Mouse (Mus musculus) layer of hippocampus, adult 9-10 months (tissue): ENCODE results near the gene Rab13.
"Not testable (repeated sequence)": the region's sequence is repeated elsewhere in the genome, so short reads cannot be mapped to it uniquely, and the experiment has no call there.

Experiments used
- DNase-seq: peaks from one replicate; pipeline ENCODE4 v3.0.0; 2022; ENCODE audit warnings: low spot score

Gene Rab13

GRCm38 (mm10) chr3:90231075-90231474 is 17.6 kb downstream of the Rab13 start:
- no peak for DNase-seq

GRCm38 (mm10) chr3:90231507-90232333 is 18.2 kb downstream of the Rab13 start, which contains the start of gene Jtb:
TSS of gene Jtb (plus strand) at chr3:90231597.
- peak; percentile 78 for DNase-seq

GRCm38 (mm10) chr3:90241251-90241650 is 27.8 kb downstream of the Rab13 start:
- no peak for DNase-seq

- DNase-seq = no peak
Observed at GRCm38 (mm10) chr3:90241669-90242358, 28.3 kb downstream of the Rab13 start.

- no peak for DNase-seq
Observed at GRCm38 (mm10) chr3:90242984-90243775, 29.7 kb downstream of the Rab13 start, which contains the start of gene Creb3l4. TSS of gene Creb3l4 (minus strand) at chr3:90243512.

- no peak for DNase-seq
Observed at GRCm38 (mm10) chr3:90245406-90245805, 31.9 kb downstream of the Rab13 start.

GRCm38 (mm10) chr3:90247630-90247959 is 34.1 kb downstream of the Rab13 start:
- no peak for DNase-seq

- DNase-seq = peak; percentile 92
Observed at GRCm38 (mm10) chr3:90247960-90248745, 34.7 kb downstream of the Rab13 start, which contains the start of gene Slc39a1. TSS of gene Slc39a1 (plus strand) at chr3:90248172.

- no peak for DNase-seq
Observed at GRCm38 (mm10) chr3:90248746-90249100, 35.2 kb downstream of the Rab13 start.

- DNase-seq = no peak
Observed at GRCm38 (mm10) chr3:90250791-90251190, 37.3 kb downstream of the Rab13 start.

GRCm38 (mm10) chr3:90251731-90252226 is 38.3 kb downstream of the Rab13 start:
- DNase-seq = not testable (repeated sequence)

GRCm38 (mm10) chr3:90252659-90253058 is 39.2 kb downstream of the Rab13 start:
- DNase-seq = not testable (repeated sequence)

GRCm38 (mm10) chr3:90253174-90253573 is 39.7 kb downstream of the Rab13 start:
- DNase-seq = not testable (repeated sequence)

- DNase-seq = peak; percentile 91
Observed at GRCm38 (mm10) chr3:90253653-90254418, 40.3 kb downstream of the Rab13 start, which contains the start of gene Crtc2. TSS of gene Crtc2 (plus strand) at chr3:90254163.

GRCm38 (mm10) chr3:90254419-90255193 is 41.1 kb downstream of the Rab13 start:
- DNase-seq = no peak

GRCm38 (mm10) chr3:90255194-90255565 is 41.7 kb downstream of the Rab13 start:
- no peak for DNase-seq

GRCm38 (mm10) chr3:90255784-90256353 is 42.4 kb downstream of the Rab13 start:
- DNase-seq = no peak

- DNase-seq = no peak
Observed at GRCm38 (mm10) chr3:90256731-90257530, 43.4 kb downstream of the Rab13 start.

- DNase-seq = no peak
Observed at GRCm38 (mm10) chr3:90258521-90258920, 45.0 kb downstream of the Rab13 start.
